Mouse (Mus musculus) erythroblast, adult 5-6 weeks (primary cell): Measurements from ENCODE around the gene Pgk2. TPM values are rescaled to one million over a fixed set of nuclear protein-coding genes. Genes with fewer than 3 reads are reported as not detected.
"Not testable (repeated sequence)": the region's sequence is repeated elsewhere in the genome, so short reads cannot be mapped to it uniquely, and the experiment has no call there.

Experiments used
- ATAC-seq: replicated peaks from 2 replicates; pipeline ENCODE4 v1.8.0; 2016; ENCODE audit warnings: moderate number of reproducible peaks, mild to moderate bottlenecking, moderate TSS enrichment, inconsistent platforms; ENCODE audit not compliant: poor library complexity, low FRiP score, severe bottlenecking
- total RNA-seq, 2 experiments: library from RNA; stranded (forward) in 1 of 2; stranded (reverse) in 1 of 2; fragments of 150-400 nt in 1 of 2; fragments of 200-764, 138-1000 nt in 1 of 2; gene quantifications; 2 replicates each; pipeline versions ENCODE4 v1.2.3 to v1.2.4; 2015 to 2017; ENCODE audit warnings: low replicate concordance in 2 of 2

Gene Pgk2
- not detected in 2 replicates for total RNA-seq (2015; ENCODE audit: low replicate concordance)
- not detected in 2 replicates for total RNA-seq (2017; ENCODE audit: low replicate concordance)

GRCm38 (mm10) chr17:40208540-40208939 lies at the start of gene Pgk2:
Gene Pgk2, minus strand, starts transcription at chr17:40208640.
- ATAC-seq = no peak

- no peak for ATAC-seq
Measured at GRCm38 (mm10) chr17:40252487-40252886, 44.0 kb upstream of the Pgk2 start.

- no peak for ATAC-seq
Measured at GRCm38 (mm10) chr17:40242135-40242534, 33.7 kb upstream of the Pgk2 start, which contains the start of gene Crisp3. Gene Crisp3, minus strand, starts transcription at chr17:40242288.

- not testable (repeated sequence) for ATAC-seq
Measured at GRCm38 (mm10) chr17:40201803-40202202, 6.6 kb downstream of the Pgk2 start.

- not testable (repeated sequence) for ATAC-seq
Measured at GRCm38 (mm10) chr17:40190192-40190591, 18.2 kb downstream of the Pgk2 start.

GRCm38 (mm10) chr17:40157729-40158359 lies 50.6 kb downstream of the Pgk2 start:
- not testable (repeated sequence) for ATAC-seq

Other genes starting within 250 kb of the Pgk2 start
- gene AC192777.2, start 113.2 kb downstream of the Pgk2 start, total RNA-seq (2015; ENCODE audit: low replicate concordance) = not detected in 2 replicates
- not detected in 2 replicates for gene AC192777.2, start 113.2 kb downstream of the Pgk2 start, total RNA-seq (2017; ENCODE audit: low replicate concordance)
- not detected in 2 replicates for gene Crisp3, start 33.6 kb upstream of the Pgk2 start, total RNA-seq (2015; ENCODE audit: low replicate concordance)
- not detected in 2 replicates for gene Crisp3, start 33.6 kb upstream of the Pgk2 start, total RNA-seq (2017; ENCODE audit: low replicate concordance)
- gene Crisp1, start 110.6 kb upstream of the Pgk2 start, total RNA-seq (2015; ENCODE audit: low replicate concordance) = not detected in 2 replicates
- gene Crisp1, start 110.6 kb upstream of the Pgk2 start, total RNA-seq (2017; ENCODE audit: low replicate concordance) = not detected in 2 replicates